Mouse (Mus musculus) adrenal gland, postnatal 0 days (tissue): ENCODE data around the gene Xpr1. TPM values are rescaled to one million over a fixed set of nuclear protein-coding genes. Genes with fewer than 3 reads are reported as not detected.

ENCODE experiments used
- microRNA-seq: library from miRNA; unstranded; fragments of <30 nt; microRNA quantifications from one replicate; pipeline ENCODE4, GENCODE M21; 2016; ENCODE audit warnings: borderline replicate concordance; ENCODE audit not compliant: insufficient number of aligned reads
- polyA plus RNA-seq: library from polyadenylated mRNA; unstranded; fragments of >200 nt; fragmentation: Nextera tagmentation; extraction: Ambion mirVana; gene quantifications from 2 replicates; pipeline ENCODE4 v1.2.1, GENCODE M21; 2015

Xpr1 gene
- 7.7 and 10.4 TPM in 2 replicates for polyA plus RNA-seq

DNA sequence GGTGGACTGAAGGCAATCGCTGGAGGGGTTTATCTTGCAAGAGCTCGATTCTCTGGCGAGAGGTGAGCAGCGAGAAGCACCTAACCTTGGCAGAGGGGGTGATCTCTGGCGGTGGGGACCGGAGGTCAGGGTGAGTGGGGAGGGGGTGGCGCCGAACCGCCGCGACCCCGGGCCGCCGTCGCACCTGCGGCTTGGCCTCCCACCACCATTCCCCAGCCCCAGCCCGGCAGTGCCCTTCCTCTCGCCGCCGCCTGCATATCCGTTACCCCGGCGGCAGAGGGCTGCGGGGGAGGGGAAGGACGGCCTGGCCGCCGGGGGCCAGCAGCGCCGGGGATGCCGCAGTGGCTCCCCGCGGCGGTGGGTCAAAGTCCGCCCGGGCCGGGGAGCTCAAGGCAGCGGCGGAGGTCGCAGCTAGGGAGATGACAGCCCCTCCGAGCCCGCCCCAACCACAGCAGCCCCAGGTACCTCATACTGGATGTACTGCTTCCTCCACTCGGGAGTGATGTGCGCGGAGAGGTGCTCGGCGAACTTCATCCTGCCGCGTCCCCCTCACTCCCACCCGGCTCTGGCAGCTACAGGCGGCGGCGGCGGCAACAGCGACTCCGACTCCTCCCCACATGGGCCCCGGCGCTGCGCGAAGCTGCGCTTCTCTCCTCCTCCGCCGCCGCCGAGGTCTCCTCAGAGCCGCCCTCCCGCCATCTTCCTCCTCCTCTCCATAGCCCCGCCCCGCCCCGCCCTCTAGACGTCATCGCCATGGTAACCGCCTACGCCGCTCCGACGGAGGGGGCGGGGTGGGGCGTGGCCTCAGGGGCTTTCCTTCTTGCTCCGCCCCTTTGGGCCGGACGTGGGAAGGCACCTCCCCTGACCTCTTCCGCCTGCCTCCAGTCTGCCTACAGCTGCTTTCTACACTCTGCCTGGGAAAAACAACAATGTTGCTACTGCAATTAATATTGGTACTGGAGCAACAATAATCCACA, at the start of gene Xpr1:
Xpr1 (minus strand) TSS at position 715 of the 977 bp plus-strand sequence.

DNA sequence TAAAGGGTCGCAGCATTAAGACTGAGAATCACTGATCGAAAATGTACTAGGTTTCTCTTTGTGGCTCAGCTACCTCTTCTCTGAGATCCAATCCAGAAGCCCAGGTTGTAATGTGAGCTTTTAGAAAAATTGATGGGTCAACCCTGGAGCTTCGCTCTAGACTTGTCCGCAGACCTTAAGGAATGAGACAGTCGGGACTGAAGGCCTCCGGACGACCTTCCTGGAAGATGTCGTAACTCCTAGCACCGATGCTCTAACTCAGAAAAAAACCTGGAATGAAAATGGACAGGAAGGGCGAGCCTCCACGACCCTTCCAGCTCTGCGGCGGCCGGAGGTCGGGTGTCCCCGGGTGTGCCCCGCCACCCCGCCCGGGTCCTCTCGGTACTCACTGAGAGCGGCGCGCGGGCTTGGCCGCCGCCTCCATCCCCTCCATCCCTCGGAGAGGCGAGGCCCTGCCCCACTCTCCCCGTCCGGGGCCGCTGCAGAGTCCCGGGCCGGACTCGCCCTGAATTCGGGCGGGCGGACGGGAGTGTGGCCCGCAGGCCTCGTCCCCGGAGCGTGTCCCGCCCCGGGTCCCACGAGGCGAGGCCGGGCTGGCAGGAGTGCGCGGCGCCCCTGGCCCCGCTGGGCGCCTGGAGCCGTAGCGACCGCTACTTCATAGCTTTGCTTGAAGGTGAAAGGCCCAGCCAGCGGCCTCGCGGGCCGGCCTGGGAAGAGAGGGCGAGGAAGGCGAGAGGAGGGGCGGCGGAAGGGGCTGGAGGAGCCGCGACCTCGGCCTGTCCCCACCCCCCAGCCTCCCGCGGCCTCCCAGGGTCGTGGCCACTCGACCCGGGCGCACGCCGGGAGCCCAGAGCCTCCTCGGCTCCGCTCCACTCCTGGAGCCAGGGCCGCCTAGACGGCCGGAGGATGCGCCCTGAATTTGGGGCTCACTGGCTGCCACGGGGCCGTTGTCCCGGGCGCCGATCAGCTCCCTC, 173.1 kb downstream of the Xpr1 start, which contains the start of gene BC034090:
BC034090 (minus strand) TSS at position 648 of the 974 bp plus-strand sequence.

Small RNAs within 50 kb of the gene (microRNA-seq; reads per million reads assigned to microRNA genes)
- gene Gm22569 = not detected

Other genes starting within 250 kb of the Xpr1 start
- gene BC034090, start 173.0 kb downstream of the Xpr1 start, polyA plus RNA-seq = 4.9 and 6.6 TPM in 2 replicates
- gene Acbd6, start 140.7 kb upstream of the Xpr1 start, polyA plus RNA-seq = 63.0 and 82.3 TPM in 2 replicates